Comparison of ENCODE assay signal across 11 mouse cellular contexts in genomic region chr16:63278259-63278697, GRCm38 (mm10).
DNase-seq lines count a peak whose midpoint lies in the region; ATAC-seq lines count a peak whose summit lies in the region.
"Had no signal": no experiment of that assay in that cellular context is flagged by ENCODE, and none has a peak within 500 bp of the region (broad histone marks: within the 10 kb centered on the region; RNA-seq: fewer than 3 reads in every experiment).

No protein-coding gene starts in this region.

- no peaks in the 10 kb centered on the region for H3K9me3 ChIP-seq in hindbrain, embryonic 11.5 days (ENCODE audit: control insufficient read depth, low read length)
- no peaks in the 10 kb centered on the region for H3K9me3 ChIP-seq in hindbrain, embryonic 10.5 days
- H3K9me3 ChIP-seq in hindbrain, embryonic 14.5 days (ENCODE audit: control insufficient read depth, low read length) = no peaks in the 10 kb centered on the region
- no peaks in the 10 kb centered on the region for H3K9me3 ChIP-seq in midbrain, embryonic 16.5 days (replicated peaks; ENCODE audit: control insufficient read depth, low read length, poor library complexity, severe bottlenecking)
- no peaks in the 10 kb centered on the region for H3K9me3 ChIP-seq in liver, embryonic 12.5 days (replicated peaks)

- ATAC-seq in hindbrain, embryonic 11.5 days (ENCODE audit: low FRiP score) = peak; percentile 78
- ATAC-seq in hindbrain, embryonic 14.5 days (ENCODE audit: low FRiP score) = peak; percentile 87
- ATAC-seq in midbrain, embryonic 16.5 days = peak; percentile 62; the same call in 1 of the 2 replicates
- no peak for ATAC-seq in liver, embryonic 12.5 days
- ATAC-seq: lung, postnatal 0 days had no signal

- no peaks in the 10 kb centered on the region for H3K4me1 ChIP-seq in hindbrain, embryonic 11.5 days (replicated peaks; ENCODE audit: control insufficient read depth, insufficient read depth, low read length)
- 0 out of 2 replicates have a peak, but pooled peaks cover 4% of the 10 kb centered on the region for H3K4me1 ChIP-seq in hindbrain, embryonic 10.5 days (replicated peaks)
- peaks cover 6% of the 10 kb centered on the region; the same call in 1 of the 2 replicates for H3K4me1 ChIP-seq in hindbrain, embryonic 14.5 days (replicated peaks; ENCODE audit: control insufficient read depth, insufficient read depth, low read length)
- peaks cover 3% of the 10 kb centered on the region; the same call in 1 of the 2 replicates for H3K4me1 ChIP-seq in midbrain, embryonic 16.5 days (ENCODE audit: control insufficient read depth, insufficient read depth, low read length)
- H3K4me1 ChIP-seq in liver, embryonic 12.5 days = no peaks in the 10 kb centered on the region

- 50% methylated on average over 2 of the region's 2 CpGs for WGBS in hindbrain, embryonic 11.5 days
- WGBS in hindbrain, embryonic 10.5 days = 66% methylated on average over 2 of the region's 2 CpGs
- WGBS in hindbrain, embryonic 14.5 days = 25% methylated on average over 2 of the region's 2 CpGs
- WGBS in midbrain, embryonic 16.5 days = 26% methylated on average over 2 of the region's 2 CpGs
- 53% methylated on average over 2 of the region's 2 CpGs for WGBS in liver, embryonic 12.5 days (ENCODE audit: insufficient replicate concordance)

- H3K9ac ChIP-seq in hindbrain, embryonic 11.5 days (ENCODE audit: low read depth, low read length) = no peak overlapping the region
- H3K9ac ChIP-seq in hindbrain, embryonic 14.5 days = no peak overlapping the region
- no peak overlapping the region for H3K9ac ChIP-seq in midbrain, embryonic 16.5 days (ENCODE audit: low read depth, low read length)
- H3K9ac ChIP-seq in liver, embryonic 12.5 days = no peak overlapping the region

- H3K36me3 ChIP-seq in hindbrain, embryonic 11.5 days (ENCODE audit: control insufficient read depth, insufficient read depth, low read length) = no peaks in the 10 kb centered on the region
- H3K36me3 ChIP-seq in hindbrain, embryonic 10.5 days = no peaks in the 10 kb centered on the region
- no peaks in the 10 kb centered on the region for H3K36me3 ChIP-seq in hindbrain, embryonic 14.5 days (replicated peaks; ENCODE audit: control insufficient read depth, insufficient read depth)
- H3K36me3 ChIP-seq in midbrain, embryonic 16.5 days (ENCODE audit: control insufficient read depth, insufficient read depth, low read length) = no peaks in the 10 kb centered on the region
- no peaks in the 10 kb centered on the region for H3K36me3 ChIP-seq in liver, embryonic 12.5 days

- H3K4me2 ChIP-seq in hindbrain, embryonic 11.5 days (replicated peaks; ENCODE audit: low read depth, low read length) = no peak overlapping the region
- no peak overlapping the region for H3K4me2 ChIP-seq in hindbrain, embryonic 14.5 days (replicated peaks)
- no peak overlapping the region for H3K4me2 ChIP-seq in midbrain, embryonic 16.5 days (ENCODE audit: low read length)
- H3K4me2 ChIP-seq in liver, embryonic 12.5 days = no peak overlapping the region

- DNase-seq in hindbrain, embryonic 11.5 days (ENCODE audit: low spot score) = no peak
- DNase-seq in hindbrain, embryonic 10.5 days (ENCODE audit: low spot score) = no peak
- DNase-seq in embryo, embryonic 10.5 days (ENCODE audit: low spot score) = peak; percentile 12
- DNase-seq in hindbrain, embryonic 14.5 days (ENCODE audit: low spot score) = peak; percentile 43
- DNase-seq in ovary, postnatal 14 days (ENCODE audit: low spot score) = no peak
- no peak for DNase-seq in heart, adult 9 months (ENCODE audit: low spot score in 2 of 2)
- DNase-seq: liver; thymus, postnatal 4 days had no signal

- H3K27me3 ChIP-seq in hindbrain, embryonic 11.5 days (ENCODE audit: control insufficient read depth, insufficient read depth, low read length) = no peaks in the 10 kb centered on the region
- no peaks in the 10 kb centered on the region for H3K27me3 ChIP-seq in hindbrain, embryonic 10.5 days (ENCODE audit: insufficient read depth, poor library complexity, severe bottlenecking)
- H3K27me3 ChIP-seq in hindbrain, embryonic 14.5 days (ENCODE audit: control insufficient read depth, insufficient read depth, low read length) = no peaks in the 10 kb centered on the region
- no peaks in the 10 kb centered on the region for H3K27me3 ChIP-seq in midbrain, embryonic 16.5 days (ENCODE audit: control insufficient read depth, insufficient read depth, low read depth, low read length)
- no peaks in the 10 kb centered on the region for H3K27me3 ChIP-seq in liver, embryonic 12.5 days (replicated peaks)

- H3K27ac ChIP-seq in hindbrain, embryonic 11.5 days (ENCODE audit: low read depth, low read length) = no peak overlapping the region
- H3K27ac ChIP-seq in hindbrain, embryonic 10.5 days = no peak overlapping the region
- H3K27ac ChIP-seq in hindbrain, embryonic 14.5 days = no peak overlapping the region
- no peak overlapping the region for H3K27ac ChIP-seq in midbrain, embryonic 16.5 days (ENCODE audit: low read length)
- no peak overlapping the region for H3K27ac ChIP-seq in liver, embryonic 12.5 days

- no peak overlapping the region for H3K4me3 ChIP-seq in hindbrain, embryonic 11.5 days (ENCODE audit: low read depth, low read length)
- no peak overlapping the region for H3K4me3 ChIP-seq in hindbrain, embryonic 10.5 days
- no peak overlapping the region for H3K4me3 ChIP-seq in hindbrain, embryonic 14.5 days (replicated peaks; ENCODE audit: low read length)
- no peak overlapping the region for H3K4me3 ChIP-seq in midbrain, embryonic 16.5 days (ENCODE audit: low read depth, low read length)
- H3K4me3 ChIP-seq in liver, embryonic 12.5 days = no peak overlapping the region

Comparison
In these comparisons a context has a peak if more than half of its experiments do, and no peak if none do; other contexts are left out.
1. DNase-seq: peak in embryo, embryonic 10.5 days (single experiment) and hindbrain, embryonic 14.5 days (single experiment); none in hindbrain, embryonic 11.5 days (single experiment), hindbrain, embryonic 10.5 days (single experiment), ovary, postnatal 14 days (single experiment) and heart, adult 9 months (0 of 2).